Mouse (Mus musculus) monocyte, adult 5-6 weeks (primary cell): ENCODE data around the gene Adtrp. TPM values are rescaled to one million over a fixed set of nuclear protein-coding genes. Genes with fewer than 3 reads are reported as not detected.

ENCODE experiments used
- ATAC-seq: fragments of 153-309, 156-312 bp; replicated peaks from 2 replicates; pipeline ENCODE4 v1.8.0; 2017; ENCODE audit warnings: mild to moderate bottlenecking; ENCODE audit not compliant: low TSS enrichment, insufficient number of reproducible peaks, severe bottlenecking, poor library complexity, low FRiP score
- total RNA-seq: library from RNA; stranded (forward); fragments of 200-1000, 200-491, 200-594 nt; gene quantifications from 3 replicates; pipeline ENCODE4 v1.2.3, GENCODE M21; 2017

The Adtrp gene
- 0.49 to 7.5 TPM in 2 of 3 replicates, not detected in the other for total RNA-seq

- ATAC-seq, result no peak
Measured at GRCm38 (mm10) chr13:41847516-41848126, at the start of gene Adtrp. TSS of gene Adtrp (minus strand) at chr13:41847684.

- ATAC-seq, result no peak
Measured at GRCm38 (mm10) chr13:41892016-41892415, 44.5 kb upstream of the Adtrp start.

GRCm38 (mm10) chr13:41890618-41891017 lies 43.1 kb upstream of the Adtrp start:
- ATAC-seq, result no peak

- ATAC-seq, result no peak
Measured at GRCm38 (mm10) chr13:41890111-41890600, 42.7 kb upstream of the Adtrp start.

- ATAC-seq, result no peak
Measured at GRCm38 (mm10) chr13:41888644-41889043, 41.2 kb upstream of the Adtrp start.

- ATAC-seq, result no peak
Measured at GRCm38 (mm10) chr13:41886120-41886519, 38.6 kb upstream of the Adtrp start.

DNA sequence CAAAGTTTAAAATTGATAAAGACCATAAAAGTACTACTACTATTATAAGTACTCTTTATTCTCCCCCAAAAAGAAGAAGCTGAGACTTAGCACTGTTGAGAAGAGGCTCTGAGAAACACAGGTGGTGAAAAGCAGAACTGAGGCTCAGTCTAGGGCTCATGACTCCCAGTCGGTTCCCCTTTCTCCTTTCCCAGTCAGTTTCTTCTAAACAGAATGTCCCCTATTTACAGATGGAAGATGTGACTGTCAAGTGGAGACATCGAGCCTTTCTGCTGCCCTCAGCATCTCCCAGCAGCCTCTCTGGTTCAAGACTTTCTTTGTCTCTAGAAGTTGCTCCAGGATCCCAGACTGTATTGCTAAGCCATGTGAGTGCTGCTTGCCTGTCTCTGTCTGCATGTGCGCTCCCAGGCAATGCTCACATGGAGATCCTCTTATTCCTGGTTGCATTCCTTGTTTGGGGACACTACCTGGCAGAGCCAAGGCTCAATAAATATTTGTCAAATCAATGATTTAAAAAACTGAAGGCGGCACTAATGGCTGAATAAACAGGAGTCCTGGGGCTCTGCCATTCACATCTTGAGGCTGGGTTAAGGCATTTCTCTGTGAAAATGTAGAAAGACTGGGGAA lies 36.3 kb upstream of the Adtrp start:
- ATAC-seq, result peak; percentile 90

DNA sequence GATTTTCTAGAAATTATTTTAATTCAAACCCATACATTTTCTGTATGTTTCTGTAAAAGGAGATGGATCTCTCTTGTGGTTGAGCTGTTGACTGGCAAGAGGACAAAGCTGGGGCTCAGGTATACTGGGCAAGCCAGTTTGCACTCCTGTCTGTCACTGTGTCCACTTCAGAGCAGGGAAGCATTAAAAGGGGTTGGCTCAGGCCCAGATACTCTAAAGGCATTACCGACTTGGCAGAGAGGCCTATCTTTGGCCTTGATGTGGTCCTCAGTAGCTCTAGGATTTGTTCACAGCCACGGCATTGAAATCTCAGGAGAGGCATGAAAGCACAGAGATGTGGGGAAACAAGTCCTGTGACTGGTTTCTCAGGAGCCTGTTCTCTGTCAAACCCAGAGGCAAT lies 33.7 kb upstream of the Adtrp start:
- no peak for ATAC-seq

DNA sequence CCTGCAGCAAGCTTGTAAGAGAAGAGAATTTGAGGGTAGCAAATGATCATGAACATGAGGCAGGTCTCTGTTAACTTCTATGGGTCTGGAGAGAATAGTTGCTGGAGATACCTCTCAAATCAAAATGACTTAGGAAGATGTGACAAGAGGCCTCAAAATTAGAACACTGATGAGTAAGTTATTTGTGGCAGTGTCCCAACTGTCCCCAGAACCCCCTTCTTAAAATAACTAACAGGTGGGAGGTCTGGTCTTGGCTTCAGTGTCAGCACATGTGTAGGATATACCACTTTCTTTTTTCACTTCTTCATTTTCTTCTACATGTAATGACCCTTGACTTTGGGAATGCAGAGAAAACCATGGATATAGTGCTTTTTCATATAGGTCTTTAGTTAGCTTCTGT lies 33.0 kb upstream of the Adtrp start:
- no peak for ATAC-seq

DNA sequence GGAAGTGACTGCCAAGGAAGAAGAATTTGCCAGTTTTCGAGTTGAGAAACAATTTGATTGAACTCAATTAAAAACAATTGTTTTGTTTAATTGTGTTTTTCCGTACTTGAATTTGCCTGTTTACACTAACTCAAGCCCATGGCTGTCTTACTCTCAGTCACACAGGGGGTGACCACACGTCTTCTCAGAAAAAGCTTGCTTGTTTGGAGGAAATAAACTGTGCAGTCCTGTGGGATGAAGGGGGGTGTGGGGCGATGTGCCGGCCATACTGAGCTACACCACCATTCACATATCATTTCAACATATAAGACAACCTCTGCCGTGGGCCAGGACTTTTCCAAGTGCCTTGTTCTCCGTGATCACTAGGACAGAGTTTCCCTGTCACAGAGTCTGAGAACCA lies 25.2 kb upstream of the Adtrp start:
- ATAC-seq, result no peak

GRCm38 (mm10) chr13:41872161-41872562 lies 24.7 kb upstream of the Adtrp start:
- no peak for ATAC-seq

DNA sequence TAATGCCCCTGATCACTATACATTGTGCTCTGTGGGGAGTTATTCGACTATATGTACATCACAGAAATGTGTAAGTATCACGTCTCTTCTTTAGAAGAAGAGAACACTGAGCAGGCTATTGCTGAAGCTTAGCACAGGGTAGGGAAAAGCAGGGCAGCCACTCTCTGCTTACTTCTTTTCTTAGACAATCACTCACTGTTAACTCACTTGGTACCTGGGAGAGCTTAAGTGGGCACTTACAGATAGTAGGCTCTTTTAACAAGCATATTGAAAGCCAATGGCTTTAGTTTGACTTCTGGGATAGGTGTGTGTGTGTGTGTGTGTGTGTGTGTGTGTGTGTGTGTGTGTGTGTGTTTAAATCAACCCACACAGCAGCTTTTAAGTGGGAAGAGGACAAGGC lies 20.0 kb upstream of the Adtrp start:
- ATAC-seq, result no peak

- no peak for ATAC-seq
Measured at GRCm38 (mm10) chr13:41865575-41865974, 18.1 kb upstream of the Adtrp start.

GRCm38 (mm10) chr13:41865071-41865470 lies 17.6 kb upstream of the Adtrp start:
- no peak for ATAC-seq

DNA sequence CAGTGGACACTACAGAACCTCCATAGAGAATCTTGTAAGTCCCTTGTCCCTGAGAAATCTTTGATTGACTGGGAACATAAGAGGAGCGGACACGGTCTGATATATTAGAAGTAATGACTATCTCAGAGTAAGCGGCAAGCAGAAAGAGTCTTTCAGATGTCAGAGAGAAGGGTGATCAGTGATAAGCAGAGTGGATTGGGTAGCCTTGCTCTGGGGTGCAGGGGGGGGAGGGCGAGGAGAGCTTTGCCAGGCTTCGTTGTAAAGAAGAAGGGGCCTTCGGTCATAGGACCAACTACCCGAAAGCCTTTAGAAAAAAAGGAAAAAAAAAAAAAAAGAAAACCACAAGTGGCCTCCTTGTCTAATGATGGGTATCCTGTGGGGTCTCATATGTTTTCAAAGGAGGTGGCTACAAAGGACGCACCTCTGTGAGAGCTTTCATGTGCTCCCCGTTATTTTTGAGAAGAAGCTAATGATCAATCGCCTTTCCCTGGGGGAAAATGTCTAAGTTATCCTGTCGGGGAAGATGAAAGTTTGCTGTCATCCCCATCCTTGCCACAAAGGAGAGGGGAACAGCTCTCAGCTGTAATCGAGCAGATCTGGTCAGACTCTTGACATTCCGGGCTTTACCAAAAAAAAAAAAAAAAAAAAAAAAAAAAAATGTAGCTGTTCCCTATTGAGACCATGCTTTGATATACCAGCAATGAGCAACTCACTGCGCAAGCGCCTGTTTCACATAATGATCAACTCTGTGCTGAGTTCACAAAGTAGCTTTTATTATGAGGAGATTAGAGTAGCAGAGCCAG lies 13.3 kb upstream of the Adtrp start:
- no peak for ATAC-seq

DNA sequence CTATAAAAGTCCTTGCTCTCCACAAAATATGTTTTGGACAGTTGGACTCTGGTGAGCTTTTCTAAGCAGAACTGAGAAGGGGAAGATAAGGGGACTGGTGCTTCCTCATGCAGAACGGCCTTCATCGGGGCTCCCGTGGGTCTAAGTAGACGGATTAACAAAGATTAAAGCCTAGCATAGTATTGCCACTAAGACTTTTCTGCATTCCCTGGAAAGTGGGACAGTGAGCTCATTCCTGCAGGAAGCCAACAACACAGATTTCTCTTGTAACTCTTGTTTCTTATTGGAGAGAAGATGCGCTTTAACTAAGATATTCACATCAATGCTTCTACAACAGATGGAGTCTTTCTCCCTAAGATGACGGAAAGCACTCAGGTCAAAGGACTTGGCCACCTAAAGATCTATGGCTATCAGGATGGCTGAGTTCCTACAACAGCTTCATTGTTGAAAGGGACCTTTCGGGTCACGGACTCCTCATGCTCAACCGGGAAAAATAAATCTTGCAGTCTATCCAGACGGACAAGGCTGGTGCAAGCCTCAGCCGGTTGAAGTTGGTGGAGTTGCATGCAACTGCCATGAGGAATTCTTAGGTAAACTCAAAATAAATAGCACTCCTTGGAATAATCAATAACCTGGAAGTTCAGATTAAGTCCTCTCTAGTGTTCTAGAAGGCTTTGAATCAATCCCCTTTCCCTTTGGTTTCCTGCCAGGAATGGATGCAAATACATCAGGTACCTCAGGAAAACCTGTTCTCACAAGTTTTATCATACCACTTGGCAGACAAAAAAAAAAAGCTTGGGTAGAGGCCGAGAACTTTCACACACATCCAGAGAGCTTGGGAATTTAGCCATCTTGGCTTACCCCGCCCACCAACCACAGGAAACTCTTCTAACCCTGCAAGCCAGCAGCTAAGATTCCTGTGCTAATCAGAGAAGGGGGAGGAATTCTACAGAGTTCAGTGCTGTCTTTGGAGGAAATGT lies 8.0 kb upstream of the Adtrp start:
- no peak for ATAC-seq

DNA sequence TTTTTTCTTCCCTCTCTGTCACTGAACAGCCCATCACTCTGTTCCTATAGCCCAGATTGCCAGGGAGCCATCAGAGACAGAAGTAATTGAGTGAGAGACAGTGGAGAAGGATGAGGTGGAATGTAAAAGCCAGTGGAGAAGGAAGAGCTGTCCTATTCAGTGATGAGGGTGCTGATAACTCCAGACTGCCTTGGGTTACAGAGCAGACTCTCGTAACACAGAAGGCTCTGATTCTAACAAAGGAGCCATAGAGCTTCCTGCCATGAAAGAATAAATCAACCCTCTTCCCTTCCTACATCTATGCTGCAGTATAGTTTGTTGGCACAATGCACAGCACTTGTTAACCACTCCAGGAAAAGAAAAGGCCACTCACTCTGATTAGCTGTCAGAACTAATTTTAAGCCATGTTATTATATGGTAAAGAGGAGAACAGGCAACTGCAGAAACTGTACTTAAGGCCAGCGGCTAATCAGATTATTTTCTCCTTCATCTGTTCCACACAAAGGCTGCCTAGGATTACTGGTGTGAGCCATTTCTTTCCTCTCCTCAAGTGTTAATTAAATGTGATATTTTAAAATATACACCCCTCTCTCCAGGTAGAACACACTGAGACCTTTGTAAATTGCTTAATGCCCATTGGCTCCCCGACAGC lies 3.4 kb upstream of the Adtrp start:
- no peak for ATAC-seq

DNA sequence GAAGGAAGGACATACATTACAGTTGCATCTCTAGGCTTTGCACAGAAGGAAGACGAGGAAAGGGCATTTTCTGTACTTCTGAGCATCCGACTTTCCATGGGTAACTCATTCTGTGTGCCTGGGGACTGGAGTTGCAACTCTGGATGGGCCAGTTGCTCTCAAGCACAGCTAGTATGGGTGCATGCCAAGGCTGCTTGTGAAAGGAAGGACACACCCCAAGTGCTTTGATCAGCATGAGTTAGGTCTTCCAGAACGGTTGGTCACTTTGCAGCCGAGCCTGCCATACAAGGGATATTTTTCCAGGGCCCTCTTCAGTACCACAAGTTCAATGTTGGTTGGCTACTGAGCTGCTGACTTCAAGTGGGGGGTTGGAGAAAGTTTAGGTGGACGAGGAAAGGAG lies 968 bp downstream of the Adtrp start:
- no peak for ATAC-seq
